Mouse (Mus musculus): ENCODE measurements around the gene Tpp2. TPM values are rescaled to one million over a fixed set of nuclear protein-coding genes. Genes with fewer than 3 reads are reported as not detected.
"Not testable (repeated sequence)": the region's sequence is repeated elsewhere in the genome, so short reads cannot be mapped to it uniquely, and the experiment has no call there.

Tpp2 gene
- 10 to 100 TPM; 50.5 to 53.4 TPM for total RNA-seq (2021)
- long read RNA-seq, experiment 1, full-length matches to known transcripts: 5 of 24 reads
- long read RNA-seq, experiment 1, partial matches to known transcripts: 17 of 24 reads
- long read RNA-seq, experiment 1, other reads (novel, unspliced or antisense): 2 of 24 reads
- long read RNA-seq, experiment 2, full-length matches to known transcripts: 5 of 6 reads
- long read RNA-seq, experiment 2, partial matches to known transcripts: 0 of 6 reads
- long read RNA-seq, experiment 2, other reads (novel, unspliced or antisense): 1 of 6 reads

DNA sequence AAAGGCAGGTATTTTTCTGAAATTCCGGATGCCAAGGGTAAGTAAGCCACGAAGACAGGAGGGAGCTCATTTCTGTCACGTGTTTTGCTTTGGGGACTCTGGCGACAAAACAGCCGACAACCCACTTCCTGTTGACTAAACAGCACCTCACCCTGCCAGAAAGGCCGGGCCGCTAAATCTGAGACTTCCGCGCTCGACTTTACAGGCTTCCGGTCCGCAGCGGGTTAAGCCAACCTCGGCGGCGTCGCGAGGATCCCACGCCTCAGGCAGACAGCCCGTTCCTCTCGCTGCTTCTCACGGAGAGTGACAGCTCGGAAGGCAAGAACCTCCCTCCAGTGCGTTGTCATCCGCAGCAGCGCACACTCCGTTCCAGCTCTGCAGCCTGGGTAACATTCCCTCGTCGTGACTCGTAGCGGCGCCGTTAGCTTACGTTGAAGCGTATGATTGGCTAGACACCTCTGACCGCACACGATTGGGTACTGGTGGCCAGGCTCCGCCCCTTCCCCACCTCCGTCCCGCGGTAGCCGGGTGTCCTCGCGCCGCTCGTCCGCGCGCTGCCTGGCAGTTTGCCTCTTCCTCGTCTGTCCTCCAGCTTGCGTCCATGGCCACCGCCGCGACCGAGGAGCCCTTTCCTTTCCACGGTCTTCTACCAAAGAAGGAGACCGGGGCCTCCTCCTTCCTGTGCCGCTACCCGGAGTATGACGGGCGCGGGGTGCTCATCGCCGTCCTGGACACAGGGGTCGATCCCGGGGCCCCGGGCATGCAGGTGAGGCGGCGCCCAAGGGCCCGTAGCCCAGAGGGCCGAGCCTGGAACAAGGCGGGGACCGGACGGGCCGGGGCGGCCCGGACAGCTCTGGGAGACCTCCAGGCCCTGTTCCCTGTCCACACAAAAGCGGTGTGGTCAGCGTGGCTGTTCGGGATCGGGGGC, at the start of gene Tpp2:
Gene Tpp2, plus strand, starts transcription at position 160 of the 928 bp plus-strand sequence.
- DNase-seq: peak; percentile 97

DNA sequence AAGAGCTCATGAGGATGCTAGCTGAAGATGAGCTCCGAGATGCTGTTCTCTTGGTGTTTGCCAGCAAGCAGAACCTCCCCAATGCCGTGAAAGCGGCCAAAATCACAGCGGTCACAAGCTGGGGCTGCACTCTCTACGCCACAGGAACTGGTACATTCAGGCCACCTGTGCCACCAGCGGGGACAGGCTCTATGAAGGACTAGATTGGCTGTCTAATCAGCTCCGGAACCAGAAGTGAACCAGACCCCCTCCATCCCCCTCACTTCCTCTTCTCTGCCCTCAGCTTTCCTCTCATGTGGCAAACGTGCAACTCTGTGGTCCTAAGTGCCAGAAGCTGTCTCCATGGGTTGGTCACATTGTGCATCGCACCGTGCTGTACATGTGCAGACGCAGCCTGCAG, 45.1 kb upstream of the Tpp2 start:
- not testable (repeated sequence) for DNase-seq

DNA sequence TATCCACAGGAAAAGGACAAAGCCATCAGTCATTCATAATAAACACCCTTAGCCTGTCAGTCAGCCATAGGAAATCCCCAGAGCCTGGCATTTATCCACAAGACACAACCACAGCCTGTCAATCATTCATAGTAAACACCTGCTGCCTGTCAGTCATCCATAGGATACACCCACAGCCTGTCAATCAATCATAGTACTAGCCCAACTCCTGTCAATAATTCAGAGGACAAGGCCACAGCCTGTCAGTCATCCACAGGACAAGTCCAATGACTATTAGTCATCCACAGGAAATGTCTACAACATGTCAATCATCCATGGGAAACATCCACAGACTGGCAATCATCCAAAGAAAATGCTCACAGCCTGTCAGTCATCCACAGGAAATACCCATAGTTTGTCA, 37.7 kb upstream of the Tpp2 start:
- no peak for DNase-seq

DNA sequence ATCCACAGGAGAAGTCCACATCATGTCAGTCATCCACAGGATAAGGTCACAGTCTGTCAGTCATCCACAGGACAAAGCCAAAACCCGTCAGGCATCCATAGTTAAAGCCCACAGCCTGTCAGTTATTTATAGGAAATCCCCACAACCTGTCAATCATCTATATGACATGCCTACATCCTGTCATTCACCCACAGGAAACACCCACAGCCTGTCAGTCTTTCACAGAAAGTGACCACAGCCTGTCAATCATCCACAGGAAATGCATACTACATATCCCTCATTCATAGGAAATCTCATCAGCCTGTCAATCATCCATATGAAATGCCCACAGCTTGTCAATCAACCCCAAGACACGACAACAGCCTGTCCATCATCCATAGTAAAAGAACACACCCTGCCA, 36.3 kb upstream of the Tpp2 start:
- DNase-seq: no peak

DNA sequence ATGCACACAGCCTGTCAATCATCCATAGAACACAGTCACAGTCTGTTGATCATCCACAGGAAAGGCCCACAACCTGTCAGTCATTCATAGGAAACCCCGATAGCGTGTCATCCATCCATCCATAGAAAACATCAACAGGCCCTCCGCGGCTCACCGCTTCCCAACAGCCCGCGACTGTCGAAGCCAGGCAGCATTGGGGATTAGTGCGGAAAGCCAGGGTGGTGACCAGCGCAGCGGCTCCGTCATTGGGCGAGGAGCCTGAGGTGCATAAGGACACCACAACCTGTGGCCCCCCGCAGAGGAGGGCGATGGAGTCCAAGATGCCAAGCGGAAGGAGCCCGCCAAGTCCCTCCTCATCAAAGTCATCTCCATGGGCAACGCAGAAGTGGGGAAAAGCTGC, 35.5 kb upstream of the Tpp2 start:
- no peak for DNase-seq

DNA sequence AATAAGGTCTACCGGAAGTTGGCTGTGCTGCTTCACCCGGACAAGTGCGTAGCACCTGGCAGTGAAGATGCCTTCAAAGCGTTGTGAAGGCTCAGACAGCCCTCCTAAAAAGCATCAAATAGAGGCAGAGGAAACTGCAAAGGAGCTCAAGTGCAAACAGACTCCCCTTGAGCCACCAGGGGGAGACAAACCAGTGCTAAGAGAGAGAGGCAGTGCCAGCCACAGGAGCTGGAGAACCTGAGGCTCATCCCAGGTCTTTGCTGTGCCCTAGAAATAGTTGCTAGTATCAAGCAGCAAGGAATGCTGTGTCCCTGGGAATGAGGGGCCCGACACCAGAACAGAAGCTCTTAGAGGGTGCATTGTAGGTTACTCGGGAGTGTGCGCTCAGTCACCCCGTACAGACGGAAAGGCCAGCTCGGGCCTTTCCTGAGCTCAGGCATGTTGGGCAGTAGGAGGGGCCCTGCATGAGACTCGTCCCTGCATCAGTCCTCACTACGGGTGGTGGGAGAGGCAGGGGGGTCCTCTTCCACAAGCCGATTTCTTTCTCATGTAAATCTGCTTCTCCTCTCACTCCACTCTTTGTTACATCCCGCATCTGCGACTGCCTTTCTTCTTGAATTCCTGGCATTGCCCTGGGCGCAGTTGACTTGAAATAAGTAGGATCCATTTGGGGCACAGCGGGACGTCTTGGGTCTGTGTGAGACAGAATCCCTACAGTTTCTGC, 34.3 kb upstream of the Tpp2 start:
- peak; percentile 74 to 82 for DNase-seq

DNA sequence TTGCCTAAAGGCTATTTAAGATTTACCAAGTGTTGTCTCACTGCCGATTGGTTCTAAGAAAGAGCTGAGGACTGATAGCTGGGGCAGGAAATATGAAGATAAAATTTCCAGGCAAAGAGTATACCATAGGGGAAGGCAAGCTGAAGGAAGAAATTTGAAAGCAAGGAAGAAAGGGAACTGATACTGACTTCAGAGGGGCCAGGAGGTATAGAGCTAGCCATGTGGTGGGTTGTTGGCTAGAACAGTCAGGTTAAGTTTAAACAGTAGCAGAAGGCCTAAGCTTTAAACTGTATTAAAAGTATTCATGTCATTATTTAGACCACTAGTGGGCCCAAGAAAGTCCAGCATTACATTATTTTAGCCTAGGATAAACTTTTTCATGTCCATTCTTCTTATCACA, 31.0 kb upstream of the Tpp2 start:
- DNase-seq: no peak

DNA sequence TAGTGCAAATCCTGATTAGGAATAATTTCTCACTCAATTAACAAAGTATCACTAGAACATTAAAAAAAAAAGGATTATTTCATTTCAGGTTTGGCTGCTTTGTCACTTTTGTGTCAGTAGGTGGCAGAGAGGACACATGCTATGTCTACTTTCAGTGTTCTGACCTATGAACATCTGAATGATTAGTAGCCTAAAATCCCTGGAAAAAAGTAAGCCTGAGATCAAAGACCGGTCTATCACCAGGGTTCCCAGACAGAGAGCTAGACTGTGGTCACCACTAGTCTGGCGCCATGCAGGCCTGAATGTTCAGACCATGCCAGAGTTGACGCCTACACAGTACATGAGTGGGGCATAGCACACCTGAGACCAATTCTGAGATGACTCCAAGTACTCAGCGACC, 30.6 kb upstream of the Tpp2 start:
- peak; percentile 9 to 21 for DNase-seq

DNA sequence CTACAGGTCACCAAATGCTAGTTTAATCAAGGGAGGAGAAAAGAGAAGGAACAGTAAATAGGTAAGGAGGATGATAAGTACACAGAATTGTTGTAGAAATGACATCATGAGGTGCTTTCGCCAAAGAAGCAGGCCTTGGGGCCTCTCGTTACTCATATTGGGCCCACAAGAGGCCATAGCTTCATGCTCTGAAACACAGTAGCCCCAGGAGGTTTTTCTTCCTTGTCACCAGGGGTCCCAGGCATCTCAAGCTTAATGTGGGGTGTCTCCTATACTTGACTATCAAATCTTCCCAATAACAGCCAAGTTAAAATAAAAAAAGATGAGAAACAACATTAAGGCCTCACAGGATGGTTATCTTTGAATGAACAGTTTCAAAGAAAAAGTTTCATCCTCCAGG, 18.0 kb upstream of the Tpp2 start:
- DNase-seq: no peak

DNA sequence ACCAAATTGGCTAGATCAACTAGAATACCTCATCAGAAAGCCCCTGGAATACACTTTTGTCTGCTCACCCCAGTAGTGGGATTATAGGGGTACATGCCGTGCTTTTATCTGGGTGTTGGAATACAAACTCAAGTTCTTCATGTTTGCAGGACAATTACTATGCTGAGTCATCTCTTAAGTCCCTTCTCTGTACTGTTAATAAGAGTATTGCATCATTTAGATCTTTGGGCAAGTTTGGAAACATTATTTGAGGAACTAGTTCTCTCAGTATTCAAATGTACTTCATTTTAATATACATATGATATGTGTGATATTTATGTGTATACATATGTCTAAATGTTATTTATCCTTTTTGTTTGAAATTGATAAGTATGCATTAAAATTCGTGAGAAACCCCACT, 16.6 kb upstream of the Tpp2 start:
- no peak for DNase-seq

DNA sequence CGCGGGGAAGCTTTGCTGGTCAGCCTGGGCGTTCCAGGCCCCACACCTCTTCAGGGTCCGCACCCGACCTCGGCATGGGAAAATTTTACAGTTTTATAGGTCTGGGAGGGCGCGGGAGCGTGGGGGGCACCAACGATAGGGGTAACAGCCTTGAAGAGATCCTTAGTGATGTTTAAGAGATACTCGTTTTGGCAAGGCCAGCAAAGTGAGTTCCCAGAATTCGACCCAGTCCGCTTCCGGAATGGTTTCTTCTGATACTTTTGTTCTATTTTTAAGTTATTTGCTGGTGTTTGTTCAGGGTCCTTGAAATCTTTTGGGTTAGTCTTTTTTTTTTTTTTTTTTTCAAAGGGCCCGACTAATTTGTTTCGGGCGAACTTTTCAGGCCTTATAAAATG, 966 bp downstream of the Tpp2 start:
- DNase-seq: no peak

DNA sequence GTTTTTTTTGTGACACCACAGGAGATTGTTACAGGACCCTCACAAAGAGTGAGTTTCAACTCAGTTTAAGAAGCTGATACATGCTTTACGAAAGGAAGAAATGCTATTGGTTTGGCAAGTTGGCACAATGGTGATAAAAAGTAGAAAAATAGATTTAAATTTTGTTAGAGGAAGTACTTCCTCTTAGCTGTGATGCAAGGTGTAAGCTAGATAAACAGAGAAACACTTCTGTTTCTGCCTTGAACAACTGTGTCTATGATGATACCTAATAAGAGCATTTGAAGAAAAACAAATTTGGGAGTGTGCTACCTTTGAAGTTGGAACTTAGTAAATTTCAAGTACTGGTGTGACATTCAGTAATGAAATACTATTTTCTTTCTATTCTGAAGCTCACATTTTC, 5.9 kb downstream of the Tpp2 start:
- DNase-seq: no peak

DNA sequence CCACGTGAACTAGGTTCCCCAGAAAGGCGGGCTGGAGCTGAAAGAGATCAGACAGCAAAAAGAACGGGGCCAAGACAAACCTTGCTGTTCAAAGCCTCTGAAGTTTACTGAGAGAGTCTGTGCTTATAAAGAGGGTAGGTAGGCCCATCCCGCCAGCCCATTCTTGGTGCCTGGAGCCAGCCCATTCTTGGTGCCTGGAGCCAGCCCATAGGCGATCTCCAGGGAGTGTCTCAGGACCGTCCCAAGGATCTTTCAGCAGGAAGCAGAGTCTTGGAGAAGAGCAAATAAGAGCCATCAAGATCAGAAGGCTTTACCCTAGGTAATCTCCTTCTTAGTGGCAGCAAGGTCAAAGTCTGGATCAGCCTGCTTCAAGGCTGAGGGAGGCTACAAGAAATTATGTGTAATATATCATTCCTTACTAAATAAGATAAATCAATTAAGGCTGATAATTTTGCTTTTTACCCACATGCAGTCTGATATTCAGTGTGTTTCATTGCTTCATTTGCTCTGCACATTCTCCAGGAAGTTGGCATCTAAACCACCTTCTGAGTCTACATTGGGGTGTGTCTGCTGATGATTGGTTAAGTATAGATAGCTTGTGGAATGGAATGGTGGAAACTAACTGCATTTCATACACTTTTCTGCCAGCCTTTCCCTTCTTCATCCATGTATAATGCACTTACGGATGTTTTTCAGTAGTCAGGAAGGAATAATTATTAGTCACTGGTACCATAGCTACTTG, 8.2 kb downstream of the Tpp2 start:
- no peak for DNase-seq

DNA sequence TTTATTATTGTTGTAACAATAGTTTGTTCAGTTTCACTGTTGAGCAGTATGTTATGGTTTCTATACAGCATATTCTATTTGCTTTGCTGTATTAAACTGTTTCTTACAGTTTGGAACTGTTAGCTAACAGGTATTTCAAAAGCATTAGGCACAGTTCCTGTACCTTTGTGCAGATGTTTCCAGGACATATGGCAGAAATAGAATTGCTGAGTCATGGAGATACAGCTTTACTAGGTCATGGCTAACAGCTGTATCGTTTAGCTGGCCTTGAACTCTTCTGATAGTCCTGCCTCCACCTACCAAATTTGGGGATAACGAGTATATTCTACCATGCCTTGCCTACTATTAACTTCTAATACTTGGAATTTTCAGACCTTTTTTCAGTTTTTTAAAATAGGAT, 9.4 kb downstream of the Tpp2 start:
- no peak for DNase-seq

DNA sequence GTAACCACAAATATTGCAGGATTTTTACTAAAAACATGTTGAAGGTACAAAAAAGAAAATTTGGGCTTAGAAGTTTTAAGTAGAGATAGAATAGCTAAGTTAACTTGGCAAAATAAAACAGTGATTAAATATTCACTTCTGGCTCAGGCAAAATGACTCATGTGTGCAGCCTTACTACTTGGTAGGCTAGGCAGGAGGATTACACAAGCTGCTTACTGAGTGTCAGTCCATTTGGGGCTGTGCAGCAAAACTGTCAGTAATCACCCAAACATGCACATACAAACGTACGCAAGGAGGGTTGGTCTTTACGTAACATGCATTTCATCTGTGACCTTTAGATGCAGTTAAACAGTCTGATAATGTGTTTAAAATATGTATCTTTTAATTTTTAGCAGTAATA, 20.2 kb downstream of the Tpp2 start:
- peak in 1 of 2 experiments; percentile 8 for DNase-seq

DNA sequence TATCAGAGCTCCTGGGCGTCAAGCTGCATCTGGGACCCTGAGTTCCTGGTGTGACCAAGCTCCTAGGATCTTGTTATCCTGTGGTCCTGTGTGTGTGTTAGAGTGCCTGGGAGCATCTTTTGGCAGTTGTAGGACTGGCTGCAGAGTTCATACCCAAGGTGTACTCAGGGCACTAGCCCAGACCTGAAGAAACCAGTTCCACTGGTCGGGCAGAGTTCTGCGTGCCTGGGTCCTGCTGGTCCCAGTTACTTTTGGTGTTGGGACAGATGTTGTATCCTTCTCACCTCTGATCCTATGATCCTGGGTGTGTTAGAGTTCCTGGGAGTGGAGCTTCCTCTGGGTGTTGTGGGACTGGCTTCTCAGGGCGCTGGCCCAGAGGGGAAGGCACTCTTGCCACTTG, 30.9 kb downstream of the Tpp2 start:
- DNase-seq: no peak

DNA sequence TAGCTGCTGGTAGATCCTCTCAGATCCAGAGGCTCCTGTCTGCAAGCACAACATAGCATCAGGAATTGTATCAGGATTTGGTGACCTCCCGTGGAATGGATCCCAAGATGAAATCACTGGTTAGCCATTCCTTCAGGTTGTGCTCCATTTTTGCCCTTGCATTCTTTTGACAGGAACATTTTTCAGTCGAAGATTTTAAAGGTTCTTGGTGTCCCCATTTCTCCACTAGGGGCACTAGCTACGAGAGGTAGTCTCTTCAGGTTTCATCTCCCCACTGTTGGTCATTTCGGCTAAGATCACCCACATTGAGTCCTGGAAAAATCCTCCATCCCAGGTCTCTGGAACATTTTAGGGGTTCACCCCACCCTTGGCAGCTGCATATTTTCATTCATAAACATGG, 33.3 kb downstream of the Tpp2 start:
- no peak for DNase-seq

DNA sequence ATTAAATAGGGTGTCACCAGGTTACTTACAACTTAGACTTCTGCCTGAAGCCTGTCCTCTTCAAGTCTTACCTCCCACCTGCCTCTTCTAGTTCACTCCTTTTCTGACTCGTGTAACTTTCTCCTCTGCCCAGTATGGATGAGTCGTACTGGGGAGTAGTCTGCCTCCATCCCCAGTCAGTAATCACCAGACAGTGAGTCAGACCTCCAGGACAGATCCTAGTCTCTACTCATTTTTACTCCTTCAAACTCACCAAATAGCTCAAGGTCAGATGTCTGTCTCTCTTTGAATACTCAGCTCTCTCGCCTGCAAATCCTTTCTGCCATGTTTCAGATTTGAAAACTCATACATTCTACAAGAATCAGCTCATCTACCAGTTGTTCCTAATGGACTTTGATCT, 35.9 kb downstream of the Tpp2 start:
- peak; percentile 23 to 42 for DNase-seq

DNA sequence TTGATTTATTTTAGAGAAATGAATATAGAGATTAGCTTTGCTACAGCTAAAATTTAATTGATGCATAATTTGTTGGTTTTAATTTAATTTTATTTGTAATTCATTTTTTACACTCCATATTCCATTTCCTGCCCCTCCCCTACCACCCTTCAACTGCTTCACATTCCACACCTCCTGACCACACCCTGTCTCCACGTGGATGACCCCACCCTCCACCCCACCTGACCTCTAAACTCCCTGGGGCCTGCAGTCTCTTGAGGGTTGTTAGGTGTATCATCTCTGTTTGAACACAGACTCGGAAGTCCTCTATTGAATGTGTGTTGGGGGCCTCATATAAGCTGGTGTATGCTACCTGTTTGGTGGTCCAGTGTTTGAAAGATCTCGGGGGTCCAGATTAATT, 37.6 kb downstream of the Tpp2 start:
- DNase-seq: no peak

DNA sequence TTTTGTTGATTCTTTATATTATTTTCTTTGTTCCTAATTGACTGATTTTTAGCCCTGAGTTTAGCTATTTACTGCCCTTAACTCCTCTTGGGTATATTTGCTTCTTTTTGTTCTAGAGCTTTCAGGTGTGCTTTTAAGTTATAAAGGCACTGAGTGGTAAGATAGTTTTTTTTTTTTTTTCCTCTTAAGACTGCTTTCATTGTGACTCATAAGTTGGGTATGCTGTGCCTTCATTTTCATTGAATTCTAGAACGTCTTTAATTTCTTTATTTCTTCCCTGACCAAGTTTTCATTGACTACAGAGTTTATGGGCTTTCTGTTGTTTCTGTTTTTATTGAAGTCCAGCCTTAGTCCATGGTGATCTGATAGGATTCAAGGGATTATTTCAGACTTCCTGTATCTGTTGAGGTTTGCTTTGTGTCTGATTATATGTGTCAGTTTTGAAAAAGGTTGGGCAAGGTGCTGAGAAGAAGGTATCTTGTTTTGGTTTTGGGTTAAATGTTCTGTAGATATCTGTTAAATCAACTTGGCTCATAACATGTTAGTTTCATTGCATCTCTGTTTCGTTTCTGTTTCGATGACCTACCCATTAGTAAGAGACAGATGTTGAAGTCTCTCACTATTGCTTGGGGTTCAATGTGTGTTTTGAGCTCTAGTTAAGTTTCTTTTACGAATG, 63.6 kb downstream of the Tpp2 start:
- DNase-seq: no peak

DNA sequence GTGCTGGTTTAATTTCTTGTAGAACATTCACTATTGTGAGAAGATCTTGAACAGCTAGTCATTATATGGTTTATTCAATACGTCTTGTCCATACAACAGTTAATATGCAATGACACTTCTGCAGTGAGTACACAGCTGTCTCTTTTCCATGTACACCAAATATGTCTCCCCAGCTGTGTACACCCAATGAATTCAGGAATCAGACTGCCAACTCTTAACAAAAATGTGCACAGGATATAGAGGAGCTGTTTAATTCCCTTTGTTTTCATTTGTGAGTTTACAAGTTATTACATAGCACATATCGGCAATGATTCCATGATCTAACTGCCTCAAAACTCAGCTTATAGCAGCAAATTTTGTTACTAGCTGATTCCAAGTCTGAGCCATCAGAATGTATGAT, 71.1 kb downstream of the Tpp2 start:
- DNase-seq: no peak

DNA sequence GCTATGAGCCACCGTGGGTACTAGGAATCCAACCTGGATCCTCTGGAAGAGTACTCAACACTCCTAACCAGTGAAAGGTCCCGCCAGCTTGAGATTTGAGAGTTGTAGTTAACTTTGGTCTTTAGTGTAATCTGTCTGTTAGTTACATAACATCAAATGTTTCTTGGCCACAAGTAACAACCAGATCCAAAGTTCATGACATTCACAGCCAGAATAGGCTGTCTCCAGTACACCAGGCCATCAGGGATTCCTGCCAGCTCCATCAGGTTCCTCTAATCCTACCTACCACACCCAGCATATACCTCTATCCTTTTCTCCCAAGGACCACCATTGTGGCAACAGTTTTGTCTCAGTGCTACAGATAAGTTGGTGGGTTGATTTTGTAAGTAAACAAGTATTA, 82.1 kb downstream of the Tpp2 start:
- peak in 1 of 2 experiments; percentile 14 for DNase-seq

Data from adrenal gland, postnatal 36 days (tissue).